Mouse (Mus musculus) granulocyte monocyte progenitor cell, adult 5-6 weeks (primary cell): ENCODE results near the gene Cfap97. TPM values are rescaled to one million over a fixed set of nuclear protein-coding genes. Genes with fewer than 3 reads are reported as not detected.
"Not testable (repeated sequence)": the region's sequence is repeated elsewhere in the genome, so short reads cannot be mapped to it uniquely, and the experiment has no call there.

Source experiments
- ATAC-seq: replicated peaks from 2 replicates; pipeline ENCODE4 v1.8.0; 2016; ENCODE audit warnings: mild to moderate bottlenecking, moderate TSS enrichment, inconsistent platforms; ENCODE audit not compliant: poor library complexity, severe bottlenecking
- total RNA-seq, 2 experiments: library from RNA; stranded (forward) in 1 of 2; stranded (reverse) in 1 of 2; fragments of 200-712, 200-1000 nt in 1 of 2; fragments of >200 nt in 1 of 2; fragmentation: Nextera tagmentation in 1 of 2; gene quantifications; 2 replicates each; pipeline ENCODE4 v1.2.3; 2014 to 2017

The Cfap97 gene
- total RNA-seq (2014; fragmentation: Nextera tagmentation) (22.7 and 29.9 TPM in 2 replicates), total RNA-seq (2017) (24.9 and 29.0 TPM in 2 replicates)

DNA sequence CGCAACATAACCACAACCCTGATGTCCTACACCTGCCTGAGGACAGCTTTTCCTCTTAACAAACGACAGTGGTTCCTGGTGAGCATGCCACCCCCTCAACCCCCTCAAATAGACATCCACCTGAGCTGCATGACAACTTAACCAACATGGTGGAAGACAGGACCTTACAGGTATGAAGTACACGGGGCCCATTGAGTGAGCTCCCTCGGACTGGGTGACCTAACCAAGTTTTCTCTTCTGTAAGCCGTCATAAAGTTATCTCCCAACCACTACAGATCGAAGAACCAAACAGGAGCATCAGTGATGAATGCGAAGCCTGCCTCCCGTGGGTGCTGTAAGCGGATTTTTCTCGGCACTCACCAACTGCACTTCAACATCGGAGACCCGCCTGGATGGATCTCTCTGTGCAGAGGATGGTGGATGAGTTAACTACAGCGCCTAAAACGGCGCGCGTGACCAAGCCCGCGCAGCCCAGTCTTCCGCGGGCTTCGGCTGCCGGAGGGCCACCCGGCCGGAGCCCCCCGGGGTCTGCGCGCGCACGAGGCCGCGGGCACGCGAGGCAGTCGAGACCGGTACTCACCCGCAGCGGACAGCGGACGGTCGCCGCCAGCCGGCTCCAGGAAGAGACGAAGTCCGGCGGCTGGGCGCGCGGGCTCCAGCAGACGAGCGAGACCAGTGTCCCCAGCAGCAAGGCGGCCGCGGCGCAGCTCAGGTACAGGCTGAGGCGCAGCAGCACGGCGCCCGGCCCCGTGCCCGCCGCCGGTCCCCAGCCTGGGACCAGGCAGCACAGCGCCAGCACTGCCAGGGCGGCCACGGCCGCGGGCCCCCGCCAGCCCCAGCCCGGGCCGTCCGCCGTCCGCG, at the start of gene Cfap97:
Gene Cfap97, plus strand, starts transcription at position 570 of the 861 bp plus-strand sequence.
- peak; percentile 29 for ATAC-seq

DNA sequence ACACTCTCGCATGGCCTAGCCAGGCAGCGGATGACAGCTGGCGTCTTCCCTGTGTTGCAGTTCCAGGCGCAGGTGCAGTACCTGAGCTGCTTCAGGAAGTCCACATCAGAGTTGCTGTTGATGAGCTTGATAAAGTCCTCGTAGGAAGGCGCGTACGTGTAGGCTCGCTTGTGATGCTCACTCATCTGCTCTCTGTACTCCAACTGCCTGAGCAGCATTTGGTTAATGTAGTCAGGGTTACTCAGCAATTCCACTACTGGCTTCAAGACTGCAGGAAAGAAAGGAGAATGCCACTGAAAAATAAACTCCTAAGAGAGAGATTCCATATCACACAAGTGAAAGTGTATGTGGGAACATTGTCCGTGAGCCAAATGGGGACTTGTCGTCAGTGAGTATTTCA, 48.1 kb upstream of the Cfap97 start:
- no peak for ATAC-seq

DNA sequence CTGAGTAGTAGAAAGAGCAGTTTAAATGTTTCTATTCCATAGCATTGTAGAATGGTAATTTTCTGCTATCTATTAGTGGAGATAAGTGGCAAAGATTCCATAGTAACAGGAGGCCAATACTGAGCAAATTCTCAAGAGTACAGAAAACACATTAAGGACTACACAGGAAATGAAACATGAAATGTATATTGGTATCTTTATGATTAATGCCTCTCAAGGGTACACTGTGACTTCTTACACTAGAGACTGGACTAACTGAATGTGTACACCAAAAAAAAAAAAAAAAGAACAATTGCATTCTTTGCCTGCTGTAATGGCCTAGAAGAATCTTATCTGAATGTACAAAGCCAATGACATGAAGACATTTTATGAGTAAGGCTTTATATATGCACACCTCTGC, 43.9 kb upstream of the Cfap97 start:
- ATAC-seq, result no peak

DNA sequence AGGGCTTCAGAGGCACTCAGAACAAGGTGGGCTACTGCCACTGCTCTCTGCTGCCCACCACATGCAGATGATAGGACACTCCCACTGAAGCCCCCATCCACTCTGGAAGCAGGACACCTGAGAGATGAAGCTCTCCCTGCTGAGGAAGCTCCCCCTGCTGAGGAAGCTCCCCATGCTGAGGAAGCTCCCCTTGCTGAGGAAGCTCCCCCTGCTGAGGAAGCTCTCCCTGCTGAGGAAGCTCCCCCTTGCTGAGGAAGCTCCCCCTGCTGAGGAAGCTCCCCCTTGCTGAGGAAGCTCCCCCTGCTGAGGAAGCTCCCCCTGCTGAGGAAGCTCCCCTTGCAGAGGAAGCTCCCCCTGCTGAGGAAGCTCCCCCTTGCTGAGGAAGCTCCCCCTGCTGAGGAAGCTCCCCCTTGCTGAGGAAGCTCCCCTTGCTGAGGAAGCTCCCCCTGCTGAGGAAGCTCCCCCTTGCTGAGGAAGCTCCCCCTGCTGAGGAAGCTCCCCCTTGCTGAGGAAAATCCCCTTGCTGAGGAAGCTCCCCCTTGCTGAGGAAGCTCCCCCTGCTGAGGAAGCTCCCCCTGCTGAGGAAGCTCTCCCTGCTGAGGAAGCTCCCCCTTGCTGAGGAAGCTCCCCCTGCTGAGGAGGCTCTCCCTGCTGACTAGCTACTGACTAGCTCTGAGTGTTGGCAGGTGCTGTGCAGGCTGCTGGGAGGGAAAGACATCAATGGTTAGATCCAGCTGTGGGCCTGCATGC, 38.0 kb upstream of the Cfap97 start:
- ATAC-seq, result not testable (repeated sequence)

DNA sequence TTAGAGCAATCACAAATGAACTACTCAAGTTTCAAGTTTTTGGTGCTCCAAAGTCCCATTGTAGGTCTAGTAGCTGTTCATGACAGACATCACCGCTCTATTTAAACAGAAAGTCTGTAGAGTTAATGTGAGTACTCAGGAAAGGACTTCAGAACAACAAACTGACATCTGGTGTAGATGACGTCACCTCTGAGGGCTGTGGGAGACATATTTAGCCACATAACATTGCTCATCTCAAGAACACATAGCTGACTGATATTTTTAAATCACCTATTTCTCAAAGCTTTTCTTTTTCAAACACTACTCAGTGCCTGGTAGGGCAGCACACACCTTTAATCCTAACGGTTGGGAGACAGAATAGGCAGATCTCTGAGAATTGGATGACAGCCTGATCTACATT, 34.4 kb upstream of the Cfap97 start:
- ATAC-seq, result no peak

DNA sequence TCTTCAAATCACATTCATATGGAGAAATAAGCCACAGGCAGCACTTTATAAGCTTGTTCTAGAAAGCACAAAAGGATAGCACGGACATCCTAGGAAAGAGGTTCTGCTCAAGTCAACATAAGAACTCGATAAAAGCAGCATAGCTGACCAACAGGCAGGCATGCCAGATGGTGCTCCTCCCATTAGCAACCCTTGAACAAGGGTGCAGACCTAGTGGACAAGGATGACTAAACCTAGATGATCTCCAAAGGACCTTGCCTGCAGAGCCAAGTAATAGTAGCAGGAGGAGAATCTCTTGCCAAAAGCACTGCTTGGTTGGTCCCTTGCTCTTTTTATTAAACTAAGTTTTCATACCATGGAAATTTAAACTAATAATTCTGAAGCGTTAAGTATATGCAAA, 32.4 kb upstream of the Cfap97 start:
- no peak for ATAC-seq

DNA sequence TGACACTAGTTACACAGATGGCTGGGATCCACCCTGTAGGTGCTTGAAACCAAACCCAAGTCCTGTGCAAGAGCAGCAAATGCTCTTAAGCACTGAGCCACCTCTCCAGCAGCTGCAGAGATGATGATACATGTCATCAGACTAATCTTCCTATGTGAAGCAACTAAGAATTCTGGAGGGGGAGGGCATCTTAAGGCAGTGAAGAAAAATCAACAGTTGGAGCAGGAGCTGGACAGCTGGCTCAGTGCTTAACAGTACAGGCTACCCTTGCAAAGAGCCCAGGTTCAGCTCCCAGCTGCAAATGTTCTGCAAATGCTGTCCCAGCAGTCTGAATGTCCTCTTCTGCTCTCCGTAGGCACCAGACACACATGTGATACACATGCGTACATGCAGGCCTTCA, 29.1 kb upstream of the Cfap97 start:
- no peak for ATAC-seq

DNA sequence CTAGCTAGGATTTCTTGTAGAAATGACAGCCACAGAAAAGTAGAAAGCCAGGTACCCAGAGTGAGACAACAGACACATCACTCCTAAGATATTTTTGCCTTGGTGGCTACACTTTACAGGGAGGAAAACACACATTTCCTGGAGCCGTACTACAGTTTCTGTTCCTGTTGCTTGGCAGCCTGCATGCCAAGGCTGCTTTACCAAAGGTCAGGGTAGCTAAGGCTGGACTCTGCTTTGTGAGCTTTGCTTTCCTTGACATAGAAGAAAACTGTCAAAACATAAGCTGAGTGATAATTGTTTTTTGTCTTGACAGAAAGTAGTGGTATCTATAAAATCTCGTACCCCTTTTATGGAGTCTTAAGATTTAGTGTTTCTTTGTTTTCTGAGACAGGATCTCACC, 21.1 kb upstream of the Cfap97 start:
- ATAC-seq, result peak; percentile 65

DNA sequence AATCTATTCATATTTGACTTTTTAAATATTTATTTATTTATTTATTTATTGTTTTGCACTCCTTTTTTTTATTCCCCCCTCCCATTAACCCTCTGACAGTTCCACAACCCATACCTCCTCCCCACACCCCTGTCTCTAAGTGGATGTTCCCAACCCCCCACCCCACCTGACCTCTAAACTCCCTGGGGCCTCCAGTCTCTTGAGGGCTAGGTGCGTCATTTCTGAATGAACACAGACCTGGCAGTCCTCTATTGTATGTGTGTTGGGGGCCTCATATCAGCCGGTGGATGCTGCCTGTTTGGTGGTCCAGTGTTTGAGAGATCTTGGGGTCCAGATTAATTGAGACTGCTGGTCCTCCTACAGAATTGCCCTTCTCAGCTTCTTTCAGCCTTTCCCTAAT, 16.0 kb upstream of the Cfap97 start:
- not testable (repeated sequence) for ATAC-seq

DNA sequence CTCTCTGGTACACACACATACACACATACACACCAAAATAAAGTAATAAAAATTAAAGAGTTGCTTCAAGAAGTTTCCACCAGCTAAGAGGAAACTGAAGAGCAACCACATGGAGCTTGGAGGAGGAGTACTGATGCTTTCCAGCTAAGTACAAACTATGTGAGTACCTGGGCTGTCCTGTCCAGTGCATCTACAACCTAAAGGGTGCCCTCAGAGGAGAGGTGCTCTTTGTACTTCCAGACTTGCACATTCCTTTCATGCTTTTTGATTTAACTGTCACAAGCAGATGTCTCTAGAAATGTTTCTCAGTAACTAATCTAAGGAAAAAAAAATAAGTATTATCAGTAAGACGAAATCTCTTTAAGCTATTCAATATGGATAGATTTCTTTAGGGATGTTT, 14.2 kb upstream of the Cfap97 start:
- no peak for ATAC-seq

DNA sequence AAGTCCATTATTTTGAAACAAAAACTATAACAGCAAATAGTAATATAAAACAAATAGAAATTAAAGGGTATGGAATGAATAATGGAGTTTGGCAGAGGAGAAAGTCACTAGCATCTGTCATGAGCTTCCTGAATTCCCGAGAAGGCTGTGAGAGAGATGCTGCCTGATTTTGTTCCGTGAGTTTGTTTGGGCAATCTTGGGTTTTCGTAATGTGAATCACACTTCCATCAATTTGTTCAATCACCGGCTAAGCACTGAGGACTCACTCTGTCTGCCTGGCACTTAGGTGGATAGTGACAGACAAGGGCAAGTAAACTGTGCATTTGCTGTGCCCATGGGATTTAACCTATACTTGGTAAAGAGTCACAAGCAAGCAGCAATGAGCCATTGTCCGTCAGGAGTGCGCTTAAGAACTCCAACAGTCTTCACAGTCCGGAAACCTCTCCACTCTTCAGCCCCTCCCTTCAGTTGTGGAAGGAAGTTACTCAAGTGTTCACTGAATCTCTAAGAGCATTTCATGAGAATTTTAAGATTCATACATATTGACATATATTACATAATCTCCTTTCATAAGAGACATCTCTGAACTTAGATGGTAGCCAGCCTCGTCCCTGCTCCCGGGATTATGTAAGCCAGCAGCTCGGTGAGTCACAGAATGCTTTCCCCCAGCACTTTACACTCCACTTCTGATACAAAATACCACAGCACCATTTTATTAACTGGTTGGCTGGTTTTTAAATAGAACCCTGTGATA, 13.6 kb upstream of the Cfap97 start:
- ATAC-seq, result peak; percentile 98

DNA sequence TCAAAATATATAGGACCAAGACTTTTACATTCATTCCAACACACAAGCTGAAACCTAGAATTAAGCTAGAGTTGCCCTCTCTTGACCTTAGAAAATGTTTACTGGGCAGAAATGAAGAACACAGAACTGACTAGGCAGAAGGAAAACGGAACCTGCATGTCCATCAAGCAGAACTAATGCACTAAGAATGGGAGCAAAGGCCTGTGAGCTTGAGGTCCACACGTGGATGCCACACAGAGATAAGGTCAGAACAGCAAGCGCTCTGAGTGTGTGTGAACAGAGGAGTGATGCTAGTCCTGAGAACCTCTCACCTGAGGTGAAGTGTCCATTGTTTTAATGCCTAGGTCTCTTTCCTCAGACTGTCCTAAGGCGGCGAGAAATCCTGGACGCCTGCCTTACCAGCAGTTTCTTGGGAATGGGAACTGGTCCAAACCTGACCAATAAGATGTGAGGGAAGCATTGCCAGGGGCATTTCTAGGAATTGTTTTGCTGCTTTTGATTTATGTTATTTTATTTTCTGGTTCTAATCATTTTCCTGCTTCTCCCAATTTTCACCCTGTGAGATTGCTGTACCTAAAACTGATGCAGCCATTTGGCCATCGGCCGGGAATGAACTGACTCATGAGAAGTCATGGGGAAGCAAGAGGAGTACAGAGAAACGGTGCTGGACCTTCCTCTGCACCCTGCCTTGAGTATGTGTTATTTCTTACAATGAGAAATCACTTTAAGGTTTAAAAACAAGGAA, 11.0 kb upstream of the Cfap97 start:
- ATAC-seq, result no peak

DNA sequence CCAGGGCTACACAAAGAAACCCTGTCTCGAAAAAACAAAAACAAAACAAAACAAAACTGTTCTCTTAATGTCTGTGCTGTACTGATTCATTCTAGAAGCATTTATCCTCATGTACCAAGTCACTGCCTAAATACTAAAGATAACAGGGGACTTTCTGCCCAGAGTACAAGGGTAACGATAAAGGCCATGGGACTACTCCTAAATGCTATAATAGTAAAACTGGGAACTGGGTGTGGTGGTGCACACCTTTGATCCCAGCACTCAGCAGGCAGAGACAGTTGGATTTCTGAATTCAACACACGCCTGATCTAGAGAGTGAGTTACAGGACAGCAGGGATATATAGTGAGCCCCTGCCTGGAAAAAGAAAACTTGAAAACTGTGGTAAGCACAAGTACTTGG, 9.9 kb upstream of the Cfap97 start:
- ATAC-seq, result no peak

DNA sequence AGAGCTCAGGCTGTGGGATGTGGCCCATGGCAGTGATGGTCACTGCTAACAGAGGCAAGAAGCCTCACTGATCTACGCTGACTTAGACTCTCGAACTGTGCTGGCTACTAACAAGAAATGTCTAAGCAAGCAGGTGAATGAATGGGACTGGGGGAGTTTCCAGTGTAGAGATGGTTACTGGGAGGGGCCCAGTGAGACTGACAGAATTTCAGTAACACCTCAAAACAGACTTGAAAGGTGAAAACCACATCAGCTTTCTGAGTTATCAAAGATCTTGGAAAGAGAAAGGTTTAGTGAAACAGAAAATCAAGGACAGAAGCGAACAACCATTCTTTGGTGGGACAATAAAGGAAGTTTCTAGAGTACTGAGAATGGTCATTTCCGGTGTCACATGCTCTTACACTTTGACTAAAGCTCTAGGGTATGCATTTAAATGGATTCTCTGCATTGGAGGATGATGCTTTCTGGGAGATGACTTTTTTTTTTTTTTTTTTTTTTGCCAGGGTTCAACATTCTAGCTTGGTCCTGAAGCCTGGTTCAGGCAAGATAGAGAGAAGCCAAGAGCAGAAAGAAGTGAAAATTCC, 9.0 kb upstream of the Cfap97 start:
- no peak for ATAC-seq

DNA sequence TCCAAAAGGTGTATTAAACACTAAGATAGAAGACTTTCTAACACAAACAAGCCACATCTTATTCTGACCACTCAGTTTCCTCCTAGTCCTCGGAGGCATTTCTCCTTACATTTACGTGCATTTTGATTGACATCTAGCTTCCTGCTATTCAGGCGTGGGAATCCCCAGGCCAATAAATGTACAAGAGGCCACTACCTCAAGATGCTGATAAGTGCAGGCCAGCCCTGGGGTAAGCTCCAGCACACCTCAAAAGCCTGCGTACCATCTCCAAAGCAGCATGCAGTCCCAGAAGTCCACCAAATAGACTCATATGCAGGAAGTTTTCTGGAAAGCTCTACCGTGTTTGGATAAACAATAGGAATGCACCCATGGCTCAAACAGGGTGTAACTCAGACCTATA, 8.1 kb upstream of the Cfap97 start:
- no peak for ATAC-seq

DNA sequence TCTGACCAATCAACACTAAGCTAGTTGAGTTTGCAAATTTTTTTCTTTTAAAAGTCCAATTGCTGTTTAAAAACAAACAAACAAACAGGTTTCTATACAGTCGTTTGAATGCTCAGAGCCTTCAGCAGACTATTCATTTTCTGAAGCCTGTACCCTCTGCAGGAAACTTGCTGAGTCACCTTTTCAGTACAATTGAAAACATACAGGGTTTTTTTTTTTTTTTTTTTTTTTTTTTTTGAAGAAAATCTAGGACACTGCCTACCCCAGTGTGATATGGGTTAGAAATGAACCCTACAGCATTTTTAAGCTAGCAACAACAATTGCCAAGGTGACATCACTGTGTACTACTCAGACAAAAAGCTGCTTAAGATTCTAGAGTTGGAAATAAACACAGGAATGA, 7.6 kb upstream of the Cfap97 start:
- no peak for ATAC-seq

DNA sequence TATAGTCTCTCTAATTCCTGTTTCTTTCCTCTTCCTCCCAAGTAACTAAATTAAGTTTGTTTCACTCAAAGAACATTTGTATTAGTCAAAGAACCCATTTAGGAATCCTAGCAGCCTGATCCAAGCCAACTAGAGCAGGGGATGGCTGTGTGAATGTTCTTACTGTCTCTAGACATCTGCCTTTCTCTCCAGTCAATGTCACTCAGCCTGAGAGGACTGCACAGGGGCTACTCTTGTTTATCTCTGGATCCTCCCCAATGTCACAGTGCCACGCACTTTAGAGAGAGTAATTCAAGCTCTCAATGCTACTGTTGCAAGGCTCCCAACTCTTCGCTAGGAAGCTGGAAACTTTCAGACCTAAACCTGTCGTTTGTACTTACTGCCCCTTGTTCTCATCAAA, 5.4 kb upstream of the Cfap97 start:
- ATAC-seq, result no peak

DNA sequence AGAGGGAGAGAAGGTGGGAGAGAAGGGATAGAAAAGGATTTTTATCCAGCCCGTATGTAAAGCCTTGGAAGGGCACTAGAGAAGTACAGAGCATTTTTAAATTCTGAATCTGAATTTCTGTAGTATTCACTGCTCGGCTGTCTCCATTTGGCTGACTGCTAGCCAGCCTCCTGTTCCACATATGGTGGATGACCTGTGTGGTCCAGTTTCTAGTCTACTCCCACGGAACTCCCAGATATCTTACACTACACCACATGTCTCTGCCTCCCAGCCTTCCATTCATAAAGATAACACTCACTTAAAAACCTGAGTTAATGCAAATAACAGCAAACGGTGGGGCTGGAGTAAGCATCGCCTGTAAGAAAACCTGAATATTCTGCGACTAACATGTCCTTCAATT, 2.3 kb upstream of the Cfap97 start:
- ATAC-seq, result no peak

DNA sequence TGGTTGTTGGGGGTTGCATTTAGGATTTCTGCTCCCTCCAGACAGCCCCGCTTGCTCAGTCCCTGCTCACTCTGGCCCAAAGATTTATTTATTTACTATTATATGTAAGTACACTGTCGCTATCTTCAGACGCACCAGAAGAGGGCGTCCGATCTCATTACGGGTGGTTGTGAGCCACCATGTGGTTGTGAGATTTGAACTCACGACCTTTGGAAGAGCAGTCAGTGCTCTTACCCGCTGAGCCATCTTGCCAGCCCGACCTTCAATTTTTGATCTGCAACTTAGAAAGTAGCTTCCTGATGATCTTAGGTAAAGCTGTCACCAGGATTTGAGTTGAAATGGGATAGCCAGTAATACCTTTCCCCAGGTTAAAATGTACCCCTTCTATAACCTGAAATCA, 1.8 kb upstream of the Cfap97 start:
- no peak for ATAC-seq
